Mouse (Mus musculus) limb, embryonic 14.5 days (tissue): ENCODE results near the gene Krt81. TPM values are rescaled to one million over a fixed set of nuclear protein-coding genes. Genes with fewer than 3 reads are reported as not detected.

Source experiments
- ATAC-seq: fragments of 200-750 bp; cut with Nextera tagmentation; 2 replicates; pipeline ENCODE4 v1.8.0; 2017; ENCODE audit warnings: low read depth, moderate number of reproducible peaks, moderate TSS enrichment; ENCODE audit not compliant: low FRiP score
- DNase-seq: peaks from one replicate; pipeline ENCODE4 v3.0.0-alpha.2; 2015; ENCODE audit warnings: low spot score
- H3K27ac ChIP-seq: fragments of 300-500 bp; sonication (generic); replicated peaks from 2 replicates; pipeline ENCODE4 v1.5.1; 2014; ENCODE audit warnings: low read depth, mild to moderate bottlenecking, low read length, moderate library complexity, mixed read lengths
- H3K27me3 ChIP-seq: fragments of 300-500 bp; sonication (generic); 2 replicates; pipeline ENCODE4 v1.6.1; 2014; ENCODE audit warnings: low read length, mixed read lengths; ENCODE audit not compliant: control insufficient read depth, insufficient read depth
- H3K36me3 ChIP-seq: fragments of 300-500 bp; sonication (generic); 2 replicates; pipeline ENCODE4 v1.6.1; 2014; ENCODE audit warnings: mild to moderate bottlenecking, low read length, moderate library complexity, mixed read lengths; ENCODE audit not compliant: control insufficient read depth, insufficient read depth
- H3K4me1 ChIP-seq: fragments of 300-500 bp; sonication (generic); 2 replicates; pipeline ENCODE4 v1.6.1; 2014; ENCODE audit warnings: antibody characterized with exemption, low read length, mixed read lengths; ENCODE audit not compliant: control insufficient read depth, insufficient read depth
- H3K4me2 ChIP-seq: fragments of 300-500 bp; sonication (generic); replicated peaks from 2 replicates; pipeline ENCODE4 v1.6.1; 2014; ENCODE audit warnings: low read depth, mild to moderate bottlenecking, low read length, moderate library complexity; ENCODE audit not compliant: severe bottlenecking
- H3K4me3 ChIP-seq: fragments of 300-500 bp; sonication (generic); replicated peaks from 2 replicates; pipeline ENCODE4 v1.5.1; 2014; ENCODE audit warnings: low read length
- H3K9ac ChIP-seq: fragments of 300-500 bp; sonication (generic); 2 replicates; pipeline ENCODE4 v1.6.1; 2014; ENCODE audit warnings: mild to moderate bottlenecking, low read depth, low read length, moderate library complexity; ENCODE audit not compliant: severe bottlenecking
- H3K9me3 ChIP-seq: fragments of 300-500 bp; sonication (generic); 2 replicates; pipeline ENCODE4 v1.6.1; 2016; ENCODE audit warnings: low read length; ENCODE audit not compliant: control insufficient read depth
- POLR2A ChIP-seq: fragments of 200-500 bp; IDR thresholded peaks from 2 replicates; pipeline ENCODE4 v1.8.0; 2012; ENCODE audit warnings: inconsistent platforms, mild to moderate bottlenecking, moderate library complexity, borderline replicate concordance; ENCODE audit not compliant: insufficient read depth, insufficient read length; ENCODE audit errors: extremely low read depth
- WGBS: fragments of 180-500 bp; shearing (Covaris S2); extraction: QIAGEN DNeasy Blood & Tissue Kit; methylation state at CpG from one replicate; pipeline ENCODE4 v1.1.7; 2014; 5-methylcytosine and 5-hydroxymethylcytosine counted together
- polyA plus RNA-seq, 2 experiments: library from polyadenylated mRNA; depleted of rRNA in 1 of 2; stranded (reverse) in 1 of 2; unstranded in 1 of 2; fragments of >200 nt; fragmentation: Nextera tagmentation in 1 of 2; extraction: Ambion mirVana in 1 of 2; gene quantifications; 2 replicates each; pipeline versions ENCODE4 v1.2.1 to v1.2.3; 2012 to 2014

Krt81 gene
- polyA plus RNA-seq, 2 experiments, result not detected

DNA sequence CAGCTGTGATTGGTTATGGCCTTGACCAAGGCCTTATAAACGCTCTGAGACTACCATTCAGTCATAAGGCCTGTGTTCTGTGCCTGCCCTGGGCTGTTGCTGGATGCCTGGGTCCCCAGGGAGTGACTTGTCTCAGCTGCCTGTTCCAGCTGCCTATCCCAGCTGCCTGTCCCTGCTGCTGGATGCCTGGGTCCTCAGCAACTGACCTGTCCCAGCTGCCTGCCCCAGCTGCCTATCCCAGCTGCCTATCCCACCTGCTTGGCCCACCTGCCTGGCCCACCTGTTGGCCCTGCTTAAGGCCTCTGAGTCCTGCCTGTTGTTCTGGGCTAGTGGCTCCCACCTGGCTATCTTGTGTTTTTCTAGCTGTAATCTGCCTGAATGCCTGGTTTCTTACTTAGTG lies 30.7 kb upstream of the Krt81 start:
- no peak overlapping the region for H3K4me3 ChIP-seq
- TF ChIP-seq POLR2A, result no peak
- WGBS, result 38% methylated on average over 1 of the region's 1 CpGs
- DNase-seq (no peak), ATAC-seq (no peak)
- H3K4me1 ChIP-seq, result peaks cover 6% of the 10 kb centered on the region; the same call in 1 of the 2 replicates
- H3K9ac ChIP-seq, result no peak overlapping the region
- H3K9me3 ChIP-seq, result no peaks in the 10 kb centered on the region
- H3K4me2 ChIP-seq, result no peak overlapping the region
- no peaks in the 10 kb centered on the region for H3K27me3 ChIP-seq
- H3K27ac ChIP-seq, result no peak overlapping the region
- no peaks in the 10 kb centered on the region for H3K36me3 ChIP-seq

DNA sequence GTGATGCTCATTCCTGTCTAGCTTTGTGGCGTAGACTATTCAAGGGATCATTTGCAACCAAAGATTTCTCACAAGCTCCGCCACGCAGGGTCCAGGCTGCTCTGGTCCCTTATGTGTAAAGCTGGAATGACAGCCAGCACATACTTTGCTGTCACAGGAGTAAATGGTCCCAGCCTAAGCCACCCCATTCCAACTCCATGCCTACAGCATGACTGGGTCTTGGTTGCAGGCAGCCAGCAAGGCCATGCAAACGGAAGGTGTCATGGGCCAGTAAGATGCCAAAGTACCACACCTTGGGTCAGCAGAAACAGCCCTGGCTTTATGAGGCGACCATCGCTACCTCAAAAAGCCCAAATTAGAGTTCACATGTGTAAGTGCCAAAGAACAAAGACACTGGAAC lies 30.2 kb upstream of the Krt81 start:
- H3K4me2 ChIP-seq, result no peak overlapping the region
- H3K9ac ChIP-seq, result no peak overlapping the region
- no peak for DNase-seq
- TF ChIP-seq POLR2A, result no peak
- no peaks in the 10 kb centered on the region for H3K36me3 ChIP-seq
- H3K27me3 ChIP-seq, result no peaks in the 10 kb centered on the region
- no peak overlapping the region for H3K4me3 ChIP-seq
- H3K4me1 ChIP-seq, result peaks cover 6% of the 10 kb centered on the region; the same call in 1 of the 2 replicates
- WGBS, result 84% methylated on average over 6 of the region's 6 CpGs
- no peaks in the 10 kb centered on the region for H3K9me3 ChIP-seq
- ATAC-seq, result no peak
- no peak overlapping the region for H3K27ac ChIP-seq

- DNase-seq (no peak), ATAC-seq (no peak)
- Histone ChIP-seq H3K9me3 (no peaks in the 10 kb centered on the region), H3K4me3 (no peak overlapping the region), H3K27me3 (no peaks in the 10 kb centered on the region), H3K36me3 (no peaks in the 10 kb centered on the region), H3K9ac (no peak overlapping the region), H3K4me1 (peaks cover 6% of the 10 kb centered on the region; the same call in 1 of the 2 replicates), H3K27ac (no peak overlapping the region), H3K4me2 (no peak overlapping the region)
- WGBS, result 36% methylated on average over 8 of the region's 8 CpGs
- no peak for TF ChIP-seq POLR2A
Observed at GRCm38 (mm10) chr15:101492718-101493117, 29.2 kb upstream of the Krt81 start.

DNA sequence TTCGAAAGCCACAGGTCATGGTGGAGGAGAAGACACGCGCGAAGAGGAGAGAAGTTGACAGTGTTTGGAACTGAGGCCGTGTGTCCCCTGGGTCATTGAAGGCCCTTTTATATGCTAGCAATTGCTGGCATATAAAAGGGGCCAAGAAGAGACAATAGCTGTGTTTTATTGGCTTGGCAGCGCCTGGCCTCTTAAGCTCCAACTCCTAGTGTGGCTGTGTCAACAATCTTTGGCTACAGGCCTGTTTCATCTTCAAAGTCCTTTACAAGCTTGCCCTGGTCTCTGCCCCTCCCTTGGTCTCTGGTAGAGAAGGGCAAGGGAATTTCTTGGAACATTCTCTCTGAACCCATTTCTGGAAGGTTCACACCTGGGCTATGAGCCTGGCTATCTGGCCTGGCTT lies 27.9 kb upstream of the Krt81 start, which contains the start of gene Krt83:
TSS of gene Krt83 (minus strand) at position 82 of the 400 bp plus-strand sequence.
- Histone ChIP-seq H3K27ac (no peak within 1 kb of the TSS), H3K4me3 (no peak within 1 kb of the TSS), H3K4me2 (no peak within 1 kb of the TSS), H3K9ac (no peak within 1 kb of the TSS), H3K27me3 (no peaks in the 10 kb centered on the region), H3K4me1 (peaks cover 6% of the 10 kb centered on the region; the same call in 1 of the 2 replicates), H3K36me3 (no peaks in the 10 kb centered on the region), H3K9me3 (no peaks in the 10 kb centered on the region)
- DNase-seq (no peak), ATAC-seq (no peak)
- TF ChIP-seq POLR2A, result no peak
- whole genome bisulfite sequencing, result 69% methylated on average over 6 of the region's 6 CpGs

GRCm38 (mm10) chr15:101485911-101486635 lies 22.5 kb upstream of the Krt81 start:
- Histone ChIP-seq H3K4me3 (no peak overlapping the region), H3K9ac (no peak overlapping the region), H3K36me3 (no peaks in the 10 kb centered on the region), H3K4me2 (no peak overlapping the region), H3K27ac (no peak overlapping the region), H3K27me3 (no peaks in the 10 kb centered on the region), H3K9me3 (no peaks in the 10 kb centered on the region), H3K4me1 (no peaks in the 10 kb centered on the region)
- no peak for ATAC-seq
- TF ChIP-seq POLR2A, result no peak
- WGBS, result 75% methylated on average over 11 of the region's 11 CpGs
- no peak for DNase-seq
